Mouse (Mus musculus): ENCODE data around the gene Cops8. TPM values are rescaled to one million over a fixed set of nuclear protein-coding genes. Genes with fewer than 3 reads are reported as not detected.

The Cops8 gene
- total and polyA plus RNA-seq, 3 experiments = 86.7 to 103 TPM; not detected in 1

DNA sequence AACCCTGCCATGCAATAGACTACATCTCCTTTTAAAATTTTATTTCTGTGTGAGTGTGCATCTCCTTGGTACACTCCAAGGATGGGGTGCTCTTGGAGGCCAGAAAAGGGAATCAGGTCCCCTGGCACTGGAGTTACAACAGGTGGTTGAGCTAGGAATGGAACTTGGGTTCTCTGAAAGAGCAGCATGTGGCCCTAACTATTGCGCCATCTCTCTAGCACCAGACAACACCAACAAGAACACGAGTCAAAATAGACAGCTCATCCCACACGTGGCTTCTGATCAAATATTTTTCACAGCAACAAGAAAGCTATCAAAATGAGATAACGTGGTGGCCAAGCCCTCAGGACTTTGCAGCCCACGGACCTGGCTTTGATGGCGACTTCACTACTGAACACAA lies 28.9 kb upstream of the Cops8 start:
- H3K9me3 ChIP-seq (replicated peaks; ENCODE audit: insufficient read depth, low read length) = no peaks in the 10 kb centered on the region
- no peaks in the 10 kb centered on the region for H3K4me1 ChIP-seq (ENCODE audit: control insufficient read depth in 1 of 2, insufficient read depth in 2 of 2, low read length in 2 of 2)
- H3K27ac ChIP-seq (ENCODE audit: control insufficient read depth, low read depth, low read length) = no peak overlapping the region
- no peaks in the 10 kb centered on the region for H3K79me2 ChIP-seq (ENCODE audit: control insufficient read depth, insufficient read depth, low read length, poor library complexity)
- no peaks in the 10 kb centered on the region for H3K36me3 ChIP-seq (ENCODE audit: control insufficient read depth in 1 of 2, insufficient read depth in 2 of 2, low read length in 2 of 2)
- DNase-seq (ENCODE audit: low read depth, low spot score) = no peak
- H3K4me3 ChIP-seq (ENCODE audit: control insufficient read depth in 1 of 2, insufficient read depth in 1 of 2, low read depth in 2 of 2, low read length in 2 of 2) = no peak overlapping the region
- no peak overlapping the region for H3K9ac ChIP-seq (ENCODE audit: control insufficient read depth, low read depth, low read length, poor library complexity, severe bottlenecking)
- TF ChIP-seq MAX (IDR thresholded peaks at IDR 0.05; ENCODE audit: low read length) (no peak), NRF1 (IDR thresholded peaks at IDR 0.05; ENCODE audit: insufficient read depth, low read depth, low read length, poor library complexity, severe bottlenecking) (no peak), POLR2AphosphoS2 (IDR thresholded peaks at IDR 0.05; ENCODE audit: low read length) (no peak)
- H3K27me3 ChIP-seq (ENCODE audit: control insufficient read depth in 1 of 2, insufficient read depth in 2 of 2, low read length in 2 of 2) = no peaks in the 10 kb centered on the region

DNA sequence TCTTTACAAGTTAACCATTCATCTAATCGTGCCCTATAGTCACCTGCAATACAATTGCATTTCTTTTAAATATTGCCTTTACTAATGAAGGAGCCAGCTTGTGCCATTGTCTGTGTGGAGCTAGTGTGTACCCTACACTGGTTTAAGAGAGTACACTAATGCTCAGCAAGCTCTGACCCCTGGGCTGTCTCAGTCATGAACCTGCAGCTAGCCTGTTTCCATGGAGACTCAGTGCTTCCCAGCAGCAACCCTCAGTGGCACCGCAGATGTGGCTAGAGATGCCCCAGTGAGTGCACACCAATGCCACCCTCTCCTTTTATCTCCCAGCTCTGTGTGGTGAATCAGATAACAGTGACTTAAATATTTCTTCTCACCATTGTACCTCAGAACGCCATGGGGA lies 27.9 kb upstream of the Cops8 start:
- no peaks in the 10 kb centered on the region for H3K9me3 ChIP-seq (replicated peaks; ENCODE audit: insufficient read depth, low read length)
- no peaks in the 10 kb centered on the region for H3K79me2 ChIP-seq (ENCODE audit: control insufficient read depth, insufficient read depth, low read length, poor library complexity)
- TF ChIP-seq POLR2A (IDR thresholded peaks at IDR 0.05; ENCODE audit: control insufficient read depth in 1 of 2, insufficient read depth in 1 of 2, low read depth in 1 of 2, low read length in 2 of 2, poor library complexity in 1 of 2) = no peak
- no peak for TF ChIP-seq CHD2 (IDR thresholded peaks at IDR 0.05; ENCODE audit: low read length)
- TF ChIP-seq ZC3H11A (IDR thresholded peaks at IDR 0.05; ENCODE audit: low read depth, low read length) = no peak
- TF ChIP-seq NELFE (IDR thresholded peaks at IDR 0.05; ENCODE audit: low read depth, low read length) = no peak
- TF ChIP-seq SMC3 (IDR thresholded peaks at IDR 0.05; ENCODE audit: low read depth, low read length) = no peak
- no peak for TF ChIP-seq ETS1 (IDR thresholded peaks at IDR 0.05; ENCODE audit: low read depth, low read length)
- TF ChIP-seq USF2 (IDR thresholded peaks at IDR 0.05; ENCODE audit: borderline replicate concordance in 1 of 2, insufficient read depth in 1 of 2, low read depth in 1 of 2, low read length in 2 of 2) = no peak
- TF ChIP-seq RAD21 (IDR thresholded peaks at IDR 0.05; ENCODE audit: low read depth, low read length) = no peak
- no peak for TF ChIP-seq UBTF (IDR thresholded peaks at IDR 0.05; ENCODE audit: borderline replicate concordance, insufficient read depth, low read depth, low read length)
- TF ChIP-seq KAT2A (conservative IDR thresholded peaks at IDR 0.05; ENCODE audit: low read depth, low read length) = no peak
- TF ChIP-seq ZNF384 (IDR thresholded peaks at IDR 0.05; ENCODE audit: low read depth, low read length) = no peak
- no peak overlapping the region for H3K9ac ChIP-seq (ENCODE audit: control insufficient read depth, low read depth, low read length, poor library complexity, severe bottlenecking)
- no peak for DNase-seq (ENCODE audit: low read depth, low spot score)
- H3K27me3 ChIP-seq (ENCODE audit: control insufficient read depth in 1 of 2, insufficient read depth in 2 of 2, low read length in 2 of 2) = no peaks in the 10 kb centered on the region
- no peak overlapping the region for H3K4me3 ChIP-seq (ENCODE audit: control insufficient read depth in 1 of 2, insufficient read depth in 1 of 2, low read depth in 2 of 2, low read length in 2 of 2)
- H3K4me1 ChIP-seq (ENCODE audit: control insufficient read depth in 1 of 2, insufficient read depth in 2 of 2, low read length in 2 of 2) = no peaks in the 10 kb centered on the region
- no peak overlapping the region for H3K27ac ChIP-seq (ENCODE audit: control insufficient read depth, low read depth, low read length)
- no peaks in the 10 kb centered on the region for H3K36me3 ChIP-seq (ENCODE audit: control insufficient read depth in 1 of 2, insufficient read depth in 2 of 2, low read length in 2 of 2)

DNA sequence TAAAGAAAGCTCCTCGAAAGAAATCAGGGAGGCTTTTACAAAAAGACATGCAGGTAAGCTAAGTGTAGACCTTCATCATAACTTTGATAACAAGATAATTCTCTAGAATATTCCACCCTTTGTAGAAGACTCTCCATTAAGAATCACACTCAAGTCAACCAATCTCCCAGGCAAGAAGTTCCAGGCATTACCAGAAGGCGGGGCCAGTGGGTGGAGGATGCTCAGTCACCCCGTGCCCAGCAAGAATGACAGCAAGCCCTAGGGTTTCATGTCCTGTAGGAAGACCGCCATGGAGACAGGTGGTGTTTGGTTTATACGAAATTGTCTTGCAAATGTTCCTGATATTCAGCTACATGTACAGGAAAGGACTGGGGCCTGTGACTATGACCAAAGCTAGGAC lies 25.4 kb upstream of the Cops8 start:
- Histone ChIP-seq H3K4me3 (ENCODE audit: control insufficient read depth in 1 of 2, insufficient read depth in 1 of 2, low read depth in 2 of 2, low read length in 2 of 2) (no peak overlapping the region), H3K27ac (ENCODE audit: control insufficient read depth, low read depth, low read length) (no peak overlapping the region), H3K9me3 (replicated peaks; ENCODE audit: insufficient read depth, low read length) (no peaks in the 10 kb centered on the region), H3K79me2 (ENCODE audit: control insufficient read depth, insufficient read depth, low read length, poor library complexity) (no peaks in the 10 kb centered on the region), H3K9ac (ENCODE audit: control insufficient read depth, low read depth, low read length, poor library complexity, severe bottlenecking) (no peak overlapping the region), H3K4me1 (ENCODE audit: control insufficient read depth in 1 of 2, insufficient read depth in 2 of 2, low read length in 2 of 2) (no peaks in the 10 kb centered on the region), H3K27me3 (ENCODE audit: control insufficient read depth in 1 of 2, insufficient read depth in 2 of 2, low read length in 2 of 2) (no peaks in the 10 kb centered on the region), H3K36me3 (ENCODE audit: control insufficient read depth in 1 of 2, insufficient read depth in 2 of 2, low read length in 2 of 2) (no peaks in the 10 kb centered on the region)
- no peak for TF ChIP-seq RAD21 (IDR thresholded peaks at IDR 0.05; ENCODE audit: low read depth, low read length)
- TF ChIP-seq NRF1 (IDR thresholded peaks at IDR 0.05; ENCODE audit: insufficient read depth, low read depth, low read length, poor library complexity, severe bottlenecking) = no peak
- TF ChIP-seq BHLHE40 (IDR thresholded peaks at IDR 0.05; ENCODE audit: borderline replicate concordance, low read depth, low read length) = no peak
- no peak for TF ChIP-seq TCF12 (IDR thresholded peaks at IDR 0.05; ENCODE audit: low read depth, low read length)
- TF ChIP-seq MAZ (IDR thresholded peaks at IDR 0.05; ENCODE audit: low read depth, low read length) = no peak
- TF ChIP-seq JUND (IDR thresholded peaks at IDR 0.05; ENCODE audit: low read depth, low read length) = no peak
- TF ChIP-seq SIN3A (IDR thresholded peaks at IDR 0.05; ENCODE audit: low read length) = no peak
- DNase-seq (ENCODE audit: low read depth, low spot score) = no peak

All from MEL (cell line).